In genomic region chr13:24952659-24953058, GRCm38 (mm10) we compare ENCODE assay signal across 25 mouse cellular contexts.
"Had no signal": no experiment of that assay in that cellular context is flagged by ENCODE, and none has a peak within 500 bp of the region (broad histone marks: within the 10 kb centered on the region; RNA-seq: fewer than 3 reads in every experiment).

No protein-coding gene starts in this region.

- H3K4me3 ChIP-seq: heart, embryonic 10.5 days; heart, embryonic 13.5 days; heart, embryonic 15.5 days; hindbrain, embryonic 13.5 days; hindbrain, embryonic 15.5 days; kidney, embryonic 15.5 days; left cerebral cortex, adult 2 months; limb, embryonic 10.5 days; limb, embryonic 12.5 days; liver, embryonic 13.5 days had no signal

- H3K9ac ChIP-seq: heart, embryonic 13.5 days; heart, embryonic 15.5 days; hindbrain, embryonic 13.5 days; hindbrain, embryonic 15.5 days; kidney, embryonic 15.5 days; limb, embryonic 12.5 days; liver, embryonic 13.5 days had no signal

- ATAC-seq: hindbrain, postnatal 0 days; intestine, embryonic 16.5 days had no signal

- H3K4me1 ChIP-seq: hindbrain, embryonic 13.5 days; hindbrain, embryonic 15.5 days; limb, embryonic 10.5 days; limb, embryonic 12.5 days had no signal

- H3K27ac ChIP-seq: heart, embryonic 10.5 days; heart, embryonic 13.5 days; heart, embryonic 15.5 days; hindbrain, embryonic 13.5 days; hindbrain, embryonic 15.5 days; hindbrain, postnatal 0 days; kidney, embryonic 15.5 days; kidney, postnatal 0 days; left cerebral cortex, adult 2 months; limb, embryonic 10.5 days; limb, embryonic 12.5 days; liver, embryonic 13.5 days had no signal

- H3K4me2 ChIP-seq: heart, embryonic 13.5 days; heart, embryonic 15.5 days; hindbrain, embryonic 13.5 days; hindbrain, embryonic 15.5 days; kidney, embryonic 15.5 days; limb, embryonic 12.5 days; liver, embryonic 13.5 days had no signal

- DNase-seq: gastrocnemius, postnatal 14 days; gastrocnemius, postnatal 36 days; heart, adult 18-20 months; heart, postnatal 14 days; heart, postnatal 36 days; kidney, adult 11 months; kidney, adult 2 months; kidney, adult 9 months; kidney, postnatal 14 days; kidney, postnatal 36 days; layer of hippocampus, adult 9-11 months; layer of hippocampus, postnatal 36 days; liver, embryonic 13.5 days had no signal

- H3K9me3 ChIP-seq: heart, embryonic 10.5 days; heart, embryonic 13.5 days; heart, embryonic 15.5 days; hindbrain, embryonic 13.5 days; hindbrain, embryonic 15.5 days; kidney, embryonic 15.5 days; limb, embryonic 10.5 days; limb, embryonic 12.5 days; liver, embryonic 13.5 days had no signal

- H3K27me3 ChIP-seq: hindbrain, embryonic 13.5 days; hindbrain, embryonic 15.5 days; kidney, embryonic 15.5 days had no signal

- H3K36me3 ChIP-seq: heart, embryonic 10.5 days; heart, embryonic 13.5 days; heart, embryonic 15.5 days; hindbrain, embryonic 13.5 days; hindbrain, embryonic 15.5 days; kidney, embryonic 15.5 days; limb, embryonic 10.5 days; limb, embryonic 12.5 days; liver, embryonic 13.5 days had no signal
